In genomic region chr11:19350331-19351242, GRCm38 (mm10) we compare ENCODE assay signal across 11 mouse cellular contexts.
DNase-seq lines count a peak whose midpoint lies in the region; ATAC-seq and TF ChIP-seq lines count a peak whose summit lies in the region.
"Had no signal": no experiment of that assay in that cellular context is flagged by ENCODE, and none has a peak within 500 bp of the region (broad histone marks: within the 10 kb centered on the region; RNA-seq: fewer than 3 reads in every experiment).

No protein-coding gene starts in this region.

- H3K27ac ChIP-seq in lung, embryonic 14.5 days (ENCODE audit: low read depth): no peak overlapping the region
- H3K27ac ChIP-seq in forebrain, embryonic 16.5 days (ENCODE audit: low read length): no peak overlapping the region
- H3K27ac ChIP-seq in intestine, postnatal 0 days (ENCODE audit: low read depth, low read length): no peak overlapping the region
- peak overlapping the region; percentile 60; the same call in 1 of the 2 replicates for H3K27ac ChIP-seq in neural tube, embryonic 15.5 days (replicated peaks)
- H3K27ac ChIP-seq: embryonic facial prominence, embryonic 13.5 days; liver, embryonic 14.5 days had no signal

- ATAC-seq in lung, embryonic 14.5 days (ENCODE audit: insufficient read depth): peak; percentile 59
- peak; percentile 69 for ATAC-seq in forebrain, embryonic 16.5 days
- ATAC-seq in intestine, postnatal 0 days: no peak
- peak; percentile 63; the same call in 1 of the 2 replicates for ATAC-seq in neural tube, embryonic 15.5 days (ENCODE audit: low FRiP score)

- H3K9me3 ChIP-seq in lung, embryonic 14.5 days (ENCODE audit: low read depth, low read length): no peaks in the 10 kb centered on the region
- no peaks in the 10 kb centered on the region for H3K9me3 ChIP-seq in forebrain, embryonic 16.5 days (ENCODE audit: control insufficient read depth, low read length)
- H3K9me3 ChIP-seq in intestine, postnatal 0 days (ENCODE audit: control insufficient read depth): no peaks in the 10 kb centered on the region
- no peaks in the 10 kb centered on the region for H3K9me3 ChIP-seq in neural tube, embryonic 15.5 days (replicated peaks)
- H3K9me3 ChIP-seq: embryonic facial prominence, embryonic 13.5 days had no signal

- H3K9ac ChIP-seq in lung, embryonic 14.5 days: no peak overlapping the region
- H3K9ac ChIP-seq in forebrain, embryonic 16.5 days (replicated peaks; ENCODE audit: low read depth, low read length): peak overlapping the region; percentile 43; the same call in 1 of the 2 replicates
- no peak overlapping the region for H3K9ac ChIP-seq in intestine, postnatal 0 days (ENCODE audit: low read depth, low read length)
- H3K9ac ChIP-seq in neural tube, embryonic 15.5 days (replicated peaks): no peak overlapping the region
- H3K9ac ChIP-seq: embryonic facial prominence, embryonic 13.5 days; liver, embryonic 14.5 days had no signal

- no peak for TF ChIP-seq CTCF in lung, embryonic 14.5 days (IDR thresholded peaks at IDR 0.05; ENCODE audit: low read depth)
- no peak for TF ChIP-seq CTCF in lung, adult 2 months (IDR thresholded peaks at IDR 0.05; ENCODE audit: insufficient read depth, low read length)
- no peak for TF ChIP-seq CTCF in intestine, postnatal 0 days (IDR thresholded peaks at IDR 0.05; ENCODE audit: low read depth)

- no peaks in the 10 kb centered on the region for H3K4me1 ChIP-seq in lung, embryonic 14.5 days (ENCODE audit: insufficient read depth)
- H3K4me1 ChIP-seq in lung, adult 2 months (ENCODE audit: control insufficient read depth, insufficient read depth, low read length): no peaks in the 10 kb centered on the region; the same call in 1 of the 2 replicates
- peaks cover 10% of the 10 kb centered on the region for H3K4me1 ChIP-seq in forebrain, embryonic 16.5 days (replicated peaks; ENCODE audit: control insufficient read depth, insufficient read depth, low read length)
- H3K4me1 ChIP-seq in intestine, postnatal 0 days (replicated peaks; ENCODE audit: control insufficient read depth, insufficient read depth, low read length): no peaks in the 10 kb centered on the region
- peaks cover 8% of the 10 kb centered on the region for H3K4me1 ChIP-seq in neural tube, embryonic 15.5 days

- 17% methylated on average over 13 of the region's 13 CpGs for WGBS in lung, embryonic 14.5 days
- WGBS in lung, adult 2 months: 44% methylated on average over 13 of the region's 13 CpGs
- 21% methylated on average over 13 of the region's 13 CpGs for WGBS in forebrain, embryonic 16.5 days
- 53% methylated on average over 13 of the region's 13 CpGs for WGBS in intestine, postnatal 0 days
- 24% methylated on average over 13 of the region's 13 CpGs for WGBS in neural tube, embryonic 15.5 days

- no peaks in the 10 kb centered on the region for H3K36me3 ChIP-seq in lung, embryonic 14.5 days (ENCODE audit: insufficient read depth)
- no peaks in the 10 kb centered on the region for H3K36me3 ChIP-seq in forebrain, embryonic 16.5 days (ENCODE audit: control insufficient read depth, insufficient read depth)
- no peaks in the 10 kb centered on the region for H3K36me3 ChIP-seq in intestine, postnatal 0 days (ENCODE audit: control insufficient read depth, insufficient read depth)
- no peaks in the 10 kb centered on the region for H3K36me3 ChIP-seq in neural tube, embryonic 15.5 days
- H3K36me3 ChIP-seq: embryonic facial prominence, embryonic 13.5 days had no signal

- DNase-seq in lung, embryonic 14.5 days: peak; percentile 70
- no peak for DNase-seq in lung, adult 2 months
- no peak for DNase-seq in right cerebral cortex, adult 2 months (ENCODE audit: low spot score in 2 of 2)
- no peak for DNase-seq in heart, postnatal 36 days
- DNase-seq in layer of hippocampus, postnatal 10 days (ENCODE audit: low spot score in 2 of 2): no peak
- DNase-seq: gastrocnemius, postnatal 10 days had no signal

- H3K4me3 ChIP-seq in lung, embryonic 14.5 days (ENCODE audit: low read depth, low read length): no peak overlapping the region
- H3K4me3 ChIP-seq in lung, adult 2 months (replicated peaks; ENCODE audit: extremely low read depth, low read depth, low read length): no peak overlapping the region
- peak overlapping the region; percentile 39 for H3K4me3 ChIP-seq in forebrain, embryonic 16.5 days (replicated peaks; ENCODE audit: low read length)
- no peak overlapping the region for H3K4me3 ChIP-seq in intestine, postnatal 0 days (ENCODE audit: low read depth, low read length)
- H3K4me3 ChIP-seq in neural tube, embryonic 15.5 days (replicated peaks): peak overlapping the region; percentile 13; the same call in 1 of the 2 replicates
- H3K4me3 ChIP-seq: embryonic facial prominence, embryonic 13.5 days had no signal

- no peak for TF ChIP-seq POLR2A in lung, adult 2 months (IDR thresholded peaks at IDR 0.05; ENCODE audit: borderline replicate concordance, extremely low read depth, low read depth, low read length)

- peak overlapping the region; percentile 42 for H3K4me2 ChIP-seq in lung, embryonic 14.5 days
- peak overlapping the region; percentile 54 for H3K4me2 ChIP-seq in forebrain, embryonic 16.5 days (ENCODE audit: low read length)
- peak overlapping the region; percentile 21 for H3K4me2 ChIP-seq in intestine, postnatal 0 days (replicated peaks; ENCODE audit: low read depth)
- H3K4me2 ChIP-seq in neural tube, embryonic 15.5 days: peak overlapping the region; percentile 51
- H3K4me2 ChIP-seq: embryonic facial prominence, embryonic 13.5 days had no signal

- intact Hi-C loops in heart, postnatal 36 days (cut with DNase I): no loop called here

- H3K27me3 ChIP-seq in lung, embryonic 14.5 days (ENCODE audit: insufficient read depth, low read length): no peaks in the 10 kb centered on the region
- peaks cover 25% of the 10 kb centered on the region for H3K27me3 ChIP-seq in forebrain, embryonic 16.5 days (replicated peaks; ENCODE audit: control insufficient read depth, insufficient read depth, low read length)
- no peaks in the 10 kb centered on the region for H3K27me3 ChIP-seq in intestine, postnatal 0 days (replicated peaks; ENCODE audit: control insufficient read depth, insufficient read depth, low read length)
- no peaks in the 10 kb centered on the region for H3K27me3 ChIP-seq in neural tube, embryonic 15.5 days (replicated peaks)
- H3K27me3 ChIP-seq: embryonic facial prominence, embryonic 13.5 days had no signal

Comparison
In these comparisons a context has a peak if more than half of its experiments do, and no peak if none do; other contexts are left out.
1. H3K4me3 ChIP-seq: peak in forebrain, embryonic 16.5 days (single experiment) and neural tube, embryonic 15.5 days (single experiment); none in lung, embryonic 14.5 days (single experiment), lung, adult 2 months (single experiment) and intestine, postnatal 0 days (single experiment).
2. Peak in every context shown above with its lines, with median percentiles within 50 percentile points of each other: H3K4me2 ChIP-seq.